Mouse (Mus musculus) cerebellum, adult (tissue): ENCODE measurements at regions not wholly inside any gene's neighbourhood (a gene's known extent, or its start where the extent isn't known, plus 50 kb on each side); places are given as distances from the start of the nearest gene placed in this dataset.

Source experiments
- ATAC-seq: cut with Nextera tagmentation; 2 replicates; pipeline ENCODE4 v1.9.2; 2017; ENCODE audit warnings: mild to moderate bottlenecking, moderate library complexity, mixed read lengths; ENCODE audit not compliant: insufficient number of reproducible peaks, low FRiP score, low TSS enrichment

GRCm38 (mm10) chr8:89150952-89151351 lies 107.0 kb upstream of the Sall1 start:
- no peak for ATAC-seq

GRCm38 (mm10) chr8:89141529-89142235 lies 97.7 kb upstream of the Sall1 start:
- no peak for ATAC-seq

- ATAC-seq, result no peak
Measured at GRCm38 (mm10) chr8:89139876-89140275, 95.9 kb upstream of the Sall1 start.

- no peak for ATAC-seq
Measured at GRCm38 (mm10) chr8:89138416-89139125, 94.6 kb upstream of the Sall1 start.

GRCm38 (mm10) chr8:89134581-89135484 lies 90.9 kb upstream of the Sall1 start:
- ATAC-seq, result no peak

GRCm38 (mm10) chr8:89134058-89134457 lies 90.1 kb upstream of the Sall1 start:
- no peak for ATAC-seq

GRCm38 (mm10) chr8:89121051-89121450 lies 77.1 kb upstream of the Sall1 start:
- no peak for ATAC-seq

GRCm38 (mm10) chr8:89107895-89108660 lies 64.1 kb upstream of the Sall1 start:
- ATAC-seq, result no peak

- no peak for ATAC-seq
Measured at GRCm38 (mm10) chr8:89106346-89106745, 62.4 kb upstream of the Sall1 start.

GRCm38 (mm10) chr8:89097396-89097795 lies 53.4 kb upstream of the Sall1 start:
- ATAC-seq, result no peak
